Mouse (Mus musculus) heart, postnatal 0 days (tissue): ENCODE data around the gene Hes7. TPM values are rescaled to one million over a fixed set of nuclear protein-coding genes. Genes with fewer than 3 reads are reported as not detected.
A peak's percentile ranks its signal among the peaks of the same experiment; 100 is the strongest.

ENCODE experiments used
- ATAC-seq: fragments of 200-750 bp; cut with Nextera tagmentation; 2 replicates; pipeline ENCODE4 v1.8.0; 2017; ENCODE audit warnings: low read depth, moderate number of reproducible peaks, moderate library complexity; ENCODE audit not compliant: insufficient read depth
- DNase-seq: peaks from one replicate; pipeline ENCODE4 v3.0.0-alpha.2; 2016; ENCODE audit warnings: low spot score
- H3K27ac ChIP-seq: fragments of 300-500 bp; sonication (generic); 2 replicates; pipeline ENCODE4 v1.5.1; 2014; ENCODE audit warnings: low read depth, mild to moderate bottlenecking
- H3K27me3 ChIP-seq: fragments of 300-500 bp; sonication (generic); 2 replicates; pipeline ENCODE4 v1.6.1; 2014; ENCODE audit warnings: low read length, mixed read lengths; ENCODE audit not compliant: control insufficient read depth, insufficient read depth
- H3K36me3 ChIP-seq: fragments of 300-500 bp; sonication (generic); replicated peaks from 2 replicates; pipeline ENCODE4 v1.6.1; 2014; ENCODE audit warnings: low read length, mixed read lengths; ENCODE audit not compliant: control insufficient read depth, insufficient read depth
- H3K4me1 ChIP-seq: fragments of 300-500 bp; sonication (generic); 2 replicates; pipeline ENCODE4 v1.6.1; 2014; ENCODE audit warnings: antibody characterized with exemption; ENCODE audit not compliant: control insufficient read depth, insufficient read depth
- H3K4me2 ChIP-seq: fragments of 300-500 bp; sonication (generic); 2 replicates; pipeline ENCODE4 v1.6.1; 2014; ENCODE audit warnings: low read depth, mild to moderate bottlenecking, low read length, moderate library complexity
- H3K4me3 ChIP-seq: fragments of 300-500 bp; sonication (generic); 2 replicates; pipeline ENCODE4 v1.5.1; 2014; ENCODE audit warnings: low read depth, low read length
- H3K9ac ChIP-seq: fragments of 300-500 bp; sonication (generic); replicated peaks from 2 replicates; pipeline ENCODE4 v1.6.1; 2014; ENCODE audit warnings: low read depth, low read length, mixed read lengths
- H3K9me3 ChIP-seq: fragments of 300-500 bp; sonication (generic); replicated peaks from 2 replicates; pipeline ENCODE4 v1.6.1; 2016; ENCODE audit warnings: low read length; ENCODE audit not compliant: control insufficient read depth
- CTCF ChIP-seq: IDR thresholded peaks from 2 replicates; pipeline ENCODE4 v1.5.1; 2016; ENCODE audit warnings: antibody characterized with exemption, control low read depth, low read depth
- EP300 ChIP-seq: IDR thresholded peaks from 2 replicates; pipeline ENCODE4 v1.6.1; 2016; ENCODE audit warnings: antibody characterized with exemption, low read depth
- WGBS: fragments of 180-500 bp; shearing (Covaris S2); extraction: QIAGEN DNeasy Blood & Tissue Kit; methylation state at CpG from one replicate; pipeline ENCODE4 v1.1.7; 2014; 5-methylcytosine and 5-hydroxymethylcytosine counted together
- polyA plus RNA-seq: library from polyadenylated mRNA; unstranded; fragments of >200 nt; fragmentation: Nextera tagmentation; extraction: Ambion mirVana; gene quantifications from 2 replicates; pipeline ENCODE4 v1.2.1, GENCODE M21; 2015
- total RNA-seq: library from RNA; depleted of rRNA; stranded (reverse); fragments of >200 nt; gene quantifications from 2 replicates; pipeline ENCODE4 v1.2.3, GENCODE M21; 2014; ENCODE audit warnings: low replicate concordance

Gene Hes7
- total and polyA plus RNA-seq, 2 experiments from 2014 or later, result 0.26 TPM; not detected in 1

GRCm38 (mm10) chr11:69135361-69135760, 15.2 kb downstream of the Hes7 start:
- 85% methylated on average over 6 of the region's 6 CpGs for WGBS
- no peaks in the 10 kb centered on the region for H3K4me1 ChIP-seq
- no peaks in the 10 kb centered on the region for H3K9me3 ChIP-seq
- no peak overlapping the region for H3K4me3 ChIP-seq
- H3K27me3 ChIP-seq, result no peaks in the 10 kb centered on the region
- ATAC-seq, result no peak
- H3K36me3 ChIP-seq, result no peaks in the 10 kb centered on the region
- DNase-seq, result no peak
- no peak overlapping the region for H3K27ac ChIP-seq
- H3K4me2 ChIP-seq, result no peak overlapping the region
- H3K9ac ChIP-seq, result no peak overlapping the region
- TF ChIP-seq EP300 (no peak), CTCF (no peak)

- no peak for DNase-seq
- Histone ChIP-seq H3K36me3 (no peaks in the 10 kb centered on the region), H3K27ac (no peak overlapping the region), H3K9me3 (no peaks in the 10 kb centered on the region), H3K4me2 (no peak overlapping the region), H3K4me3 (no peak overlapping the region), H3K27me3 (peaks cover 11% of the 10 kb centered on the region), H3K9ac (no peak overlapping the region; the same call in 1 of the 2 replicates), H3K4me1 (no peaks in the 10 kb centered on the region; the same call in 1 of the 2 replicates)
- TF ChIP-seq EP300, result no peak
- TF ChIP-seq CTCF, result no peak
- ATAC-seq, result no peak
- WGBS, result 53% methylated on average over 7 of the region's 7 CpGs
These were observed 27.3 kb downstream of the Hes7 start for GRCm38 (mm10) chr11:69147546-69147945.

- Histone ChIP-seq H3K9me3 (no peaks in the 10 kb centered on the region), H3K36me3 (no peaks in the 10 kb centered on the region), H3K9ac (no peak overlapping the region), H3K27me3 (peaks cover 13% of the 10 kb centered on the region), H3K4me2 (no peak overlapping the region), H3K4me1 (no peaks in the 10 kb centered on the region; the same call in 1 of the 2 replicates), H3K27ac (no peak overlapping the region), H3K4me3 (no peak overlapping the region)
- 88% methylated on average over 5 of the region's 5 CpGs for WGBS
- TF ChIP-seq CTCF, result no peak
- no peak for TF ChIP-seq EP300
- DNase-seq (no peak), ATAC-seq (no peak)
These were observed 28.3 kb downstream of the Hes7 start for GRCm38 (mm10) chr11:69148451-69148960.

GRCm38 (mm10) chr11:69149728-69150127, 29.5 kb downstream of the Hes7 start:
- WGBS, result 35% methylated on average over 6 of the region's 6 CpGs
- Histone ChIP-seq H3K9me3 (no peaks in the 10 kb centered on the region), H3K36me3 (no peaks in the 10 kb centered on the region), H3K27ac (no peak overlapping the region), H3K4me1 (no peaks in the 10 kb centered on the region; the same call in 1 of the 2 replicates), H3K4me2 (no peak overlapping the region), H3K27me3 (peaks cover 17% of the 10 kb centered on the region), H3K4me3 (no peak overlapping the region), H3K9ac (no peak overlapping the region)
- no peak for TF ChIP-seq CTCF
- no peak for TF ChIP-seq EP300
- DNase-seq (no peak), ATAC-seq (0 out of 2 replicates have a peak, but pooled peaks have one; percentile 33)

- Histone ChIP-seq H3K27me3 (peaks cover 17% of the 10 kb centered on the region), H3K9me3 (no peaks in the 10 kb centered on the region), H3K9ac (no peak overlapping the region), H3K27ac (no peak overlapping the region), H3K4me1 (no peaks in the 10 kb centered on the region; the same call in 1 of the 2 replicates), H3K36me3 (no peaks in the 10 kb centered on the region), H3K4me3 (no peak overlapping the region), H3K4me2 (peak overlapping the region; percentile 40)
- peak; percentile 64 for TF ChIP-seq CTCF
- TF ChIP-seq EP300, result no peak
- ATAC-seq (no peak), DNase-seq (peak; percentile 56)
- 8% methylated on average over 7 of the region's 7 CpGs for WGBS
These were observed 30.2 kb downstream of the Hes7 start for GRCm38 (mm10) chr11:69150444-69150843.

- Histone ChIP-seq H3K27ac (no peak overlapping the region), H3K9me3 (no peaks in the 10 kb centered on the region), H3K4me3 (no peak overlapping the region), H3K4me2 (peak overlapping the region; percentile 40; the same call in 1 of the 2 replicates), H3K27me3 (peaks cover 17% of the 10 kb centered on the region), H3K36me3 (no peaks in the 10 kb centered on the region), H3K9ac (no peak overlapping the region), H3K4me1 (no peaks in the 10 kb centered on the region; the same call in 1 of the 2 replicates)
- no peak for DNase-seq
- no peak for ATAC-seq
- 51% methylated on average over 6 of the region's 6 CpGs for WGBS
- TF ChIP-seq CTCF (no peak), EP300 (no peak)
These were observed 30.8 kb downstream of the Hes7 start for GRCm38 (mm10) chr11:69151004-69151403.
